In genomic region chr12:100475489-100475888, GRCm38 (mm10) we compare ENCODE assay signal across 15 mouse cellular contexts. TPM values are rescaled to one million over a fixed set of nuclear protein-coding genes. Genes with fewer than 3 reads are reported as not detected.
DNase-seq lines count a peak whose midpoint lies in the region; ATAC-seq and TF ChIP-seq lines count a peak whose summit lies in the region.
"Had no signal": no experiment of that assay in that cellular context is flagged by ENCODE, and none has a peak within 500 bp of the region (broad histone marks: within the 10 kb centered on the region; RNA-seq: fewer than 3 reads in every experiment).

No protein-coding gene starts in this region.

- 41% methylated on average over 3 of the region's 3 CpGs for WGBS in heart, embryonic 14.5 days
- WGBS in lung, postnatal 0 days: 59% methylated on average over 3 of the region's 3 CpGs
- WGBS in liver, embryonic 16.5 days (ENCODE audit: insufficient replicate concordance): 39% methylated on average over 3 of the region's 3 CpGs

- H3K27me3 ChIP-seq in heart, embryonic 14.5 days (ENCODE audit: control insufficient read depth, insufficient read depth, low read length): no peaks in the 10 kb centered on the region
- no peaks in the 10 kb centered on the region for H3K27me3 ChIP-seq in lung, postnatal 0 days (replicated peaks; ENCODE audit: insufficient read depth, low read length)
- H3K27me3 ChIP-seq in liver, embryonic 16.5 days (ENCODE audit: control insufficient read depth, insufficient read depth, low read depth, low read length): no peaks in the 10 kb centered on the region

- peaks cover 13% of the 10 kb centered on the region in 2 experiments for H3K4me1 ChIP-seq in heart, embryonic 14.5 days (ENCODE audit: control insufficient read depth in 2 of 2, insufficient read depth in 2 of 2, low read length in 2 of 2)
- H3K4me1 ChIP-seq in lung, postnatal 0 days (ENCODE audit: insufficient read depth, low read depth, low read length): no peaks in the 10 kb centered on the region; the same call in 1 of the 2 replicates
- peaks cover 3% of the 10 kb centered on the region for H3K4me1 ChIP-seq in liver, embryonic 16.5 days (ENCODE audit: control insufficient read depth, low read depth, low read length)

- intact Hi-C loops in heart, postnatal 25 days (cut with DNase I): loop anchor here (2.0 kb wide), 1 partner anchor 275 kb away; no protein-coding TSS in a partner anchor

- H3K9me3 ChIP-seq in heart, embryonic 14.5 days (ENCODE audit: control insufficient read depth, low read length): no peaks in the 10 kb centered on the region
- H3K9me3 ChIP-seq in lung, postnatal 0 days (ENCODE audit: low read length): no peaks in the 10 kb centered on the region
- no peaks in the 10 kb centered on the region for H3K9me3 ChIP-seq in liver, embryonic 16.5 days (replicated peaks; ENCODE audit: control insufficient read depth, low read length)

- no peak overlapping the region for H3K9ac ChIP-seq in heart, embryonic 14.5 days (ENCODE audit: low read length)
- H3K9ac ChIP-seq in lung, postnatal 0 days (replicated peaks; ENCODE audit: low read depth): no peak overlapping the region
- H3K9ac ChIP-seq in liver, embryonic 16.5 days (ENCODE audit: low read depth, low read length): no peak overlapping the region

- H3K27ac ChIP-seq in heart, embryonic 14.5 days (replicated peaks in 1 of 2; ENCODE audit: control insufficient read depth in 1 of 2, insufficient read depth in 1 of 2, low read depth in 2 of 2, low read length in 2 of 2): peak overlapping the region; percentile 12 to 61
- H3K27ac ChIP-seq in lung, postnatal 0 days (ENCODE audit: low read length): no peak overlapping the region
- no peak overlapping the region for H3K27ac ChIP-seq in liver, embryonic 16.5 days (ENCODE audit: low read length)

- no peak overlapping the region for H3K4me2 ChIP-seq in heart, embryonic 14.5 days (ENCODE audit: low read length)
- H3K4me2 ChIP-seq in lung, postnatal 0 days (replicated peaks; ENCODE audit: low read depth, low read length): no peak overlapping the region
- no peak overlapping the region for H3K4me2 ChIP-seq in liver, embryonic 16.5 days (ENCODE audit: low read depth, low read length)

- DNase-seq in heart, postnatal 25 days (ENCODE audit: low spot score): no peak
- DNase-seq in lung, postnatal 0 days (ENCODE audit: low spot score): peak; percentile 38
- no peak for DNase-seq in lung, postnatal 4 days
- no peak for DNase-seq in right cerebral cortex, adult 2 months (ENCODE audit: low spot score in 2 of 2)
- DNase-seq in cerebellum, adult 9-11 months: no peak
- DNase-seq: cerebellum, adult 18-20 months; embryo, embryonic 11 days; kidney, adult 11 months; layer of hippocampus, adult 9-11 months; right cerebral cortex, adult 18-20 months; thymus, postnatal 14 days had no signal

- no peak for TF ChIP-seq CTCF in lung, postnatal 0 days (IDR thresholded peaks at IDR 0.05)

- H3K4me3 ChIP-seq in heart, embryonic 14.5 days (ENCODE audit: control insufficient read depth in 1 of 2, insufficient read depth in 1 of 2, low read depth in 1 of 2, low read length in 2 of 2): no peak overlapping the region
- no peak overlapping the region for H3K4me3 ChIP-seq in lung, postnatal 0 days (ENCODE audit: low read depth, low read length)
- H3K4me3 ChIP-seq in liver, embryonic 16.5 days (ENCODE audit: low read depth, low read length): no peak overlapping the region

- TF ChIP-seq EP300 in lung, postnatal 0 days (IDR thresholded peaks at IDR 0.05): peak; percentile 25; the same call in 1 of the 2 replicates

- 0 out of 2 replicates have a peak, but pooled peaks cover 9% of the 10 kb centered on the region for H3K36me3 ChIP-seq in heart, embryonic 14.5 days (ENCODE audit: control insufficient read depth, insufficient read depth, low read length)
- no peaks in the 10 kb centered on the region for H3K36me3 ChIP-seq in lung, postnatal 0 days (ENCODE audit: insufficient read depth, low read length)
- H3K36me3 ChIP-seq in liver, embryonic 16.5 days (ENCODE audit: control insufficient read depth, insufficient read depth): no peaks in the 10 kb centered on the region

- no peak for ATAC-seq in heart, embryonic 14.5 days (ENCODE audit: insufficient number of reproducible peaks, insufficient read depth, low FRiP score, low read depth)
- ATAC-seq in lung, postnatal 0 days: peak; percentile 47
- peak; percentile 37; the same call in 1 of the 2 replicates for ATAC-seq in liver, embryonic 16.5 days (ENCODE audit: low read depth)
- ATAC-seq: activated CD4-positive, CD25-positive, alpha-beta regulatory T cell, adult 4 months; CD4-positive, CD25-positive, alpha-beta regulatory T cell, adult 4 months had no signal

RNA-seq across cellular contexts. Expression of gene Ttc7b, which starts 45.1 kb away (rescaled TPM):
- 16.5 and 18.8 TPM in 2 replicates for polyA plus RNA-seq in heart, embryonic 14.5 days (2014; fragmentation: Nextera tagmentation; extraction: Ambion mirVana)
- 10 to 100 TPM; 78.9 to 81.0 TPM for total RNA-seq in heart, postnatal 25 days (2021)
- polyA plus RNA-seq in lung, postnatal 0 days (2015; fragmentation: Nextera tagmentation; extraction: Ambion mirVana): 6.6 and 6.9 TPM in 2 replicates
- 0.48 and 0.93 TPM in 2 replicates for polyA plus RNA-seq in liver, embryonic 16.5 days (2015; fragmentation: Nextera tagmentation; extraction: Ambion mirVana)

Comparison
In these comparisons a context has a peak if more than half of its experiments do, and no peak if none do; other contexts are left out.
1. H3K27ac ChIP-seq: peak in heart, embryonic 14.5 days (2 of 2); none in lung, postnatal 0 days (single experiment) and liver, embryonic 16.5 days (single experiment).